Mouse (Mus musculus) E14TG2a.4 (cell line): ENCODE measurements around the gene Flnb.

Experiments used
- CTCF ChIP-seq: conservative IDR thresholded peaks from 2 replicates; pipeline ENCODE4 v1.5.1; 2014; ENCODE audit warnings: low read length
- NANOG ChIP-seq: IDR thresholded peaks from 2 replicates; pipeline ENCODE4 v1.6.1; 2014; ENCODE audit warnings: borderline replicate concordance, low read length, mixed read lengths
- POU5F1 ChIP-seq: IDR thresholded peaks from 2 replicates; pipeline ENCODE4 v1.6.1; 2014; ENCODE audit warnings: low read length, borderline replicate concordance

DNA sequence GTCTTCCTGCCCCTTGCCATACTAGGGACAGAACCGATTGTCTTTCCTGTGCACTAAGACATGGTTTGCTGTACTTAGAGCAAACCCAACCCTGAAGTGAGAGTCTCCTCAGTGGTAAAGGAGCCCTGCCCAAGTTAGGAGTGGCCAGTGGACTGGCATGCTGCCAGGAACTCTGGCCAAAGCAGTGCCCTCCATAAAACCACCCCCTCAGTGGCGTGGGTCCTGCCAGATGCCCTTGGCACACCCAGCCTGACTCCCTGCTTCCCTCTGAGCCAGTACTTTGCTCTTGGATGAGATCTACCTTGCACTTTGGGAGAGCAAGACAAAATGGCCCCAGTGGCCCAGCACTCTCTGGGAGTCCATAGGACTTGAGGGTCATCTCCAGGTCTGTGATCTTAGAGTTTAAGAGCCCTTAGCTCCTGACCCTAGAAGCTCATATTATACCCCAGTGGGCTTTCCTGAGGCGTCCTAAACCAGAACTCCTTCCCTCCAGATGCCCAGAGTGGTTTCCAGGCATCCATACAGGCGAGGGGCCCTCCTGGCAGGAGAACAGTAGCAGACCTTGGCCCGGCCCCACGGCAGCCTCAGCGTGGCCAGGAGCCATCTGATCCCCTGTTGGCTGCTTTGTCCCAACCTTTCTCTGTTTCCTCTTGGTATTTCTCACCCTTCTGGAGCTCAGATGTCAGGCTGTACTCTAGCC, 125.5 kb downstream of the Flnb start:
- no peak for TF ChIP-seq CTCF
- no peak for TF ChIP-seq POU5F1
- no peak for TF ChIP-seq NANOG
